Mouse (Mus musculus) left cerebral cortex, adult 2 months (tissue): ENCODE measurements around the gene Gap43. TPM values are rescaled to one million over a fixed set of nuclear protein-coding genes. Genes with fewer than 3 reads are reported as not detected.

ENCODE experiments used
- DNase-seq, 2 experiments: peaks; one replicate each; pipeline ENCODE4 v3.0.0; 2021 to 2022; ENCODE audit warnings: low spot score in 2 of 2, mixed read lengths in 1 of 2; ENCODE audit errors: extremely low spot score in 1 of 2
- H3K27ac ChIP-seq: fragments of 200-600 bp; 2 replicates; pipeline ENCODE4 v1.8.1; 2022
- H3K4me3 ChIP-seq: fragments of 200-600 bp; 2 replicates; pipeline ENCODE4 v1.8.1; 2022
- CTCF ChIP-seq: fragments of 200-600 bp; IDR thresholded peaks from 2 replicates; pipeline ENCODE4 v1.8.1; 2022; ENCODE audit warnings: antibody characterized with exemption, mild to moderate bottlenecking, moderate library complexity
- intact Hi-C: fragments of 180-260 bp; cut with DNase I; formaldehyde crosslinking; loops from one replicate; pipeline ENCODE4 v1.15.1; 2025
- total RNA-seq, 2 experiments: library from RNA; stranded (reverse); gene quantifications; 2 replicates each; pipeline ENCODE4 v1.2.3; 2021

Gap43 gene
- total RNA-seq, 2 experiments from 2014 or later, result 302 to 315 TPM

GRCm38 (mm10) chr16:42337663-42338062 is 2.8 kb downstream of the Gap43 start:
- Histone ChIP-seq H3K4me3 (peak overlapping the region; percentile 65; the same call in 1 of the 2 replicates), H3K27ac (no peak overlapping the region; the same call in 1 of the 2 replicates)
- TF ChIP-seq CTCF, result no peak; the same call in 1 of the 2 replicates
- intact Hi-C loops, result no loop called here
- DNase-seq, result no peak

GRCm38 (mm10) chr16:42336610-42337009 is 3.8 kb downstream of the Gap43 start:
- no peak overlapping the region for H3K4me3 ChIP-seq
- no peak for DNase-seq
- no peak overlapping the region for H3K27ac ChIP-seq
- TF ChIP-seq CTCF, result no peak
- intact Hi-C loops, result no loop called here

- no peak for TF ChIP-seq CTCF
- intact Hi-C loops, result no loop called here
Observed at GRCm38 (mm10) chr16:42332321-42332720, 8.1 kb downstream of the Gap43 start.

GRCm38 (mm10) chr16:42326191-42326590 is 14.3 kb downstream of the Gap43 start:
- no peak for DNase-seq
- intact Hi-C loops, result loop anchor here (5.0 kb wide), 1 partner anchor 291 kb away; no protein-coding TSS in a partner anchor
- Histone ChIP-seq H3K27ac (peak overlapping the region; percentile 5; the same call in 1 of the 2 replicates), H3K4me3 (no peak overlapping the region)
- no peak for TF ChIP-seq CTCF

More at GRCm38 (mm10) chr16:42332321-42332720, 8.1 kb downstream of the Gap43 start:
- Histone ChIP-seq H3K27ac (no peak overlapping the region), H3K4me3 (no peak overlapping the region)
- no peak for DNase-seq

GRCm38 (mm10) chr16:42325536-42325935 is 14.9 kb downstream of the Gap43 start:
- H3K27ac ChIP-seq, result no peak overlapping the region
- no peak for TF ChIP-seq CTCF
- no peak for DNase-seq
- intact Hi-C loops, result loop anchor here (5.0 kb wide), 1 partner anchor 292 kb away; no protein-coding TSS in a partner anchor
- H3K4me3 ChIP-seq, result no peak overlapping the region

GRCm38 (mm10) chr16:42319831-42320230 is 20.6 kb downstream of the Gap43 start:
- Histone ChIP-seq H3K4me3 (no peak overlapping the region), H3K27ac (no peak overlapping the region)
- no peak for TF ChIP-seq CTCF
- intact Hi-C loops, result no loop called here
- DNase-seq, result no peak

- DNase-seq, result no peak
- no peak for TF ChIP-seq CTCF
- intact Hi-C loops, result no loop called here
- Histone ChIP-seq H3K27ac (no peak overlapping the region), H3K4me3 (no peak overlapping the region)
Observed at GRCm38 (mm10) chr16:42319365-42319764, 21.1 kb downstream of the Gap43 start.

GRCm38 (mm10) chr16:42312125-42312524 is 28.3 kb downstream of the Gap43 start:
- no peak overlapping the region for H3K27ac ChIP-seq
- no peak overlapping the region for H3K4me3 ChIP-seq
- no peak for DNase-seq
- TF ChIP-seq CTCF, result no peak
- intact Hi-C loops, result no loop called here

- TF ChIP-seq CTCF, result no peak
- no peak overlapping the region for H3K4me3 ChIP-seq
- intact Hi-C loops, result no loop called here
- no peak overlapping the region for H3K27ac ChIP-seq
- DNase-seq, result no peak
Observed at GRCm38 (mm10) chr16:42308761-42309160, 31.7 kb downstream of the Gap43 start.

GRCm38 (mm10) chr16:42305934-42306701 is 34.3 kb downstream of the Gap43 start:
- DNase-seq, result no peak
- no peak; the same call in 1 of the 2 replicates for TF ChIP-seq CTCF
- H3K27ac ChIP-seq, result no peak overlapping the region
- peak overlapping the region; percentile 16; the same call in 1 of the 2 replicates for H3K4me3 ChIP-seq
- intact Hi-C loops, result no loop called here

GRCm38 (mm10) chr16:42303461-42303860 is 37.0 kb downstream of the Gap43 start:
- intact Hi-C loops, result no loop called here
- H3K4me3 ChIP-seq, result no peak overlapping the region
- H3K27ac ChIP-seq, result no peak overlapping the region
- TF ChIP-seq CTCF, result no peak
- DNase-seq, result no peak

- no peak for TF ChIP-seq CTCF
- H3K27ac ChIP-seq, result no peak overlapping the region
Observed at GRCm38 (mm10) chr16:42294481-42294880, 46.0 kb downstream of the Gap43 start.

GRCm38 (mm10) chr16:42294056-42294455 is 46.4 kb downstream of the Gap43 start:
- Histone ChIP-seq H3K4me3 (no peak overlapping the region), H3K27ac (no peak overlapping the region)
- no peak for DNase-seq
- TF ChIP-seq CTCF, result no peak
- intact Hi-C loops, result no loop called here

More at GRCm38 (mm10) chr16:42294481-42294880, 46.0 kb downstream of the Gap43 start:
- intact Hi-C loops, result no loop called here
- no peak overlapping the region for H3K4me3 ChIP-seq
- DNase-seq, result no peak
